Mouse (Mus musculus): ENCODE results near the gene Mapk8ip1. TPM values are rescaled to one million over a fixed set of nuclear protein-coding genes. Genes with fewer than 3 reads are reported as not detected.

Mapk8ip1 gene
- polyA plus RNA-seq, 1 experiment from 2014 or later = 19.9 TPM

DNA sequence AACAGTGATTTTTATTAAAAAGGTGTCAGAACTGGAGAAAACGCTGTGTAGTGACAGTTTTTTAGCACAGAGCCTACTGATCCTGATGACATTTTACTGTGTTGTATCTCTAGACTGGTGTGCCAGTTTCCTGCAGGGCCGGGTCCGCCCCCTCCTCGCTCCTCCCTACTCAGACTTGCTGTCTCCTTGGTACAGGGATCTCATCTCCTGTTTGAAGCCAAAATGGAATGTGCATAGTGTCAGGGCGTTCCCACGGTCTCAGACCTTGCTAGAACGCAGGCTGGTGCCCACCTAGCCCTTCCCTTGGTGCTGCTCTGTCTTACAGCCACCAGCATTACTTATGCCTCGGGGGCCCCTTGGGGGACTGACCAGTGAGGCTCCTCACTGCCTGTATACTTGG, 39.3 kb downstream of the Mapk8ip1 start:
- 88% methylated on average over 8 of the region's 8 CpGs for WGBS
- H3K9ac ChIP-seq (ENCODE audit: low read length) = no peak overlapping the region
- no peaks in the 10 kb centered on the region for H3K9me3 ChIP-seq (ENCODE audit: control insufficient read depth, low read length)
- no peaks in the 10 kb centered on the region for H3K4me1 ChIP-seq (ENCODE audit: control insufficient read depth, insufficient read depth, low read length)
- no peak for ATAC-seq (ENCODE audit: insufficient number of reproducible peaks, low FRiP score, low TSS enrichment, low read depth)
- no peak overlapping the region for H3K4me2 ChIP-seq (ENCODE audit: low read depth, severe bottlenecking)
- DNase-seq (ENCODE audit: low spot score) = no peak
- no peak overlapping the region for H3K27ac ChIP-seq (replicated peaks; ENCODE audit: low read depth, low read length)
- peaks cover 7% of the 10 kb centered on the region; the same call in 1 of the 2 replicates for H3K36me3 ChIP-seq (ENCODE audit: control insufficient read depth, insufficient read depth, low read length)
- H3K4me3 ChIP-seq (ENCODE audit: low read depth, low read length) = no peak overlapping the region
- no peaks in the 10 kb centered on the region for H3K27me3 ChIP-seq (ENCODE audit: control insufficient read depth, insufficient read depth, low read length)

DNA sequence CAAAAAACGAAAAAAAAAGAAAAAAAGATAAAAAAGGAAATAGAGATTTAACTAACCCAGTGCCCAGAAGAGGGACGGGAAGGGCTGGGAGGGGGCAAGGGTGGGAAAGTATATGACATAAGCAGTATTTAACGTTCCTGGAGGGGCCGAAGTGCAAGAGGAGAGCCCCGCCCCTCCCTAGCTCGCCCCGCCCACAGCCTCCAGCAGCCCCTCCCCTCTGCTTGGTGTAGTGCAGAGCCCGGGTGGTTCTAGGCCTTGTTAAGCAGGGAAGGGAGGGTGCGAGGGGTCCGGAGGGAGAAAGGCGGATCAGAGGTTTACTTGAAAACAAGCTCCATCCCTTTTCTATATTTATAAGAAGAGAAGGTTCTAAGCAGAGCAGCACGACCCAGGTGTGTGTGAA, 40.2 kb downstream of the Mapk8ip1 start:
- no peak overlapping the region for H3K4me3 ChIP-seq (ENCODE audit: low read depth, low read length)
- H3K9me3 ChIP-seq (ENCODE audit: control insufficient read depth, low read length) = no peaks in the 10 kb centered on the region
- ATAC-seq (ENCODE audit: insufficient number of reproducible peaks, low FRiP score, low TSS enrichment, low read depth) (peak; percentile 27; the same call in 1 of the 2 replicates), DNase-seq (ENCODE audit: low spot score) (no peak)
- WGBS = 25% methylated on average over 12 of the region's 12 CpGs
- no peaks in the 10 kb centered on the region for H3K4me1 ChIP-seq (ENCODE audit: control insufficient read depth, insufficient read depth, low read length)
- H3K27ac ChIP-seq (replicated peaks; ENCODE audit: low read depth, low read length) = no peak overlapping the region
- no peak overlapping the region for H3K4me2 ChIP-seq (ENCODE audit: low read depth, severe bottlenecking)
- H3K9ac ChIP-seq (ENCODE audit: low read length) = no peak overlapping the region
- peaks cover 7% of the 10 kb centered on the region; the same call in 1 of the 2 replicates for H3K36me3 ChIP-seq (ENCODE audit: control insufficient read depth, insufficient read depth, low read length)
- H3K27me3 ChIP-seq (ENCODE audit: control insufficient read depth, insufficient read depth, low read length) = no peaks in the 10 kb centered on the region

DNA sequence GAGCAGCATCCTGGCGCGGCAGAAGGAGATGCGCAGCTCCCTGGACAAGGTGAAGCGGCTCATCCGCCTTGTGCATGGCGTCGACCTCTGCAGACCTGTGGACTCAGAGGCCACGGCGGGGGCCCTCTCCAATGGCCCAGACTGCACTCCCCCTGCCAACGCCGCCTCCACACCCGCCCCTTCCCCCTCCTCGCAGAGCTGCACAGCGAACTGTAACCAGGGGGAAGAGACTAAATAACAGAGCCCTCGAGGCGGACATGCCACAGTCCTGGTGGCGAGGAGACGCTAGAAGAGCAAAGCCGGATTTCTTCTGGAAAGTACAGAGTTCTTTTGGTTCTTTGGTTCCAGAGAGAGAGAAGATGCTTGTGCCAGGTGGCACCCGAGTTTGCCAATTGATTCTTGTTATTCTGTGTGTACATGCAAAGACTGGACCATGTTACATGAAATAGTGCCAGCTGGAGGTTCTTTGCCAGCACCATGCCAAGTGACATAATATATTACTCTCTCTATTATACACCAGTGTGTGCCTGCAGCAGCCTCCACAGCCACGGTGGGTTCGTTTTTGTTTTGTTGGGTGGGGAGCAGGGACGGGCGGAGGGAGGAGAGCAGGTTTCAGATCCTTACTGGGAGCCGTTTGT, 40.8 kb downstream of the Mapk8ip1 start:
- Histone ChIP-seq H3K36me3 (ENCODE audit: control insufficient read depth, insufficient read depth, low read length) (peaks cover 7% of the 10 kb centered on the region; the same call in 1 of the 2 replicates), H3K9me3 (ENCODE audit: control insufficient read depth, low read length) (no peaks in the 10 kb centered on the region), H3K27ac (replicated peaks; ENCODE audit: low read depth, low read length) (no peak overlapping the region), H3K4me3 (ENCODE audit: low read depth, low read length) (no peak overlapping the region), H3K9ac (ENCODE audit: low read length) (no peak overlapping the region), H3K4me2 (ENCODE audit: low read depth, severe bottlenecking) (no peak overlapping the region), H3K27me3 (ENCODE audit: control insufficient read depth, insufficient read depth, low read length) (no peaks in the 10 kb centered on the region), H3K4me1 (ENCODE audit: control insufficient read depth, insufficient read depth, low read length) (no peaks in the 10 kb centered on the region)
- DNase-seq (ENCODE audit: low spot score) (no peak), ATAC-seq (ENCODE audit: insufficient number of reproducible peaks, low FRiP score, low TSS enrichment, low read depth) (no peak)
- 78% methylated on average over 25 of the region's 25 CpGs for WGBS

DNA sequence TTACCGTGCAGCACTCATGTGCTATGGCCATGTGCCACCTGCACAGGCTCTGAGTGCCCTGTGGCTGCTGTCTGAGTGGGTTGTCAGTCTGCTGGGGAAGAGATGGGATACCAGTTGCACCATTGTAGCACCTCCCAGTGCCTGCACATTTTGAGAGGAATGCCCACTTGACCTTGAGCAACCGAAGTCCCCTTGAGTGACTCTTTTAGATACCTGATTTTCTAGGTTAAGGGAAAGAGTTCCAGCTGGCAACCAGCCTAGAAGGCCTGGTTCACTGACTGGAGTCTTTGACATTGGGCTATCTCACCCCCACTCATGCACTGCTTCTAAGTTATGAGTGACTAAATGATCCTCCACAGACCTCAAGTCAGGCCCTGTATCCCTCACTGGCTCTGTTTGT, 41.8 kb downstream of the Mapk8ip1 start:
- Histone ChIP-seq H3K4me3 (ENCODE audit: low read depth, low read length) (no peak overlapping the region), H3K9me3 (ENCODE audit: control insufficient read depth, low read length) (no peaks in the 10 kb centered on the region), H3K4me2 (ENCODE audit: low read depth, severe bottlenecking) (no peak overlapping the region), H3K36me3 (ENCODE audit: control insufficient read depth, insufficient read depth, low read length) (peaks cover 5% of the 10 kb centered on the region; the same call in 1 of the 2 replicates), H3K27ac (replicated peaks; ENCODE audit: low read depth, low read length) (no peak overlapping the region), H3K27me3 (ENCODE audit: control insufficient read depth, insufficient read depth, low read length) (no peaks in the 10 kb centered on the region), H3K9ac (ENCODE audit: low read length) (no peak overlapping the region), H3K4me1 (ENCODE audit: control insufficient read depth, insufficient read depth, low read length) (no peaks in the 10 kb centered on the region)
- 92% methylated on average over 2 of the region's 2 CpGs for WGBS
- DNase-seq (ENCODE audit: low spot score) (no peak), ATAC-seq (ENCODE audit: insufficient number of reproducible peaks, low FRiP score, low TSS enrichment, low read depth) (no peak)

DNA sequence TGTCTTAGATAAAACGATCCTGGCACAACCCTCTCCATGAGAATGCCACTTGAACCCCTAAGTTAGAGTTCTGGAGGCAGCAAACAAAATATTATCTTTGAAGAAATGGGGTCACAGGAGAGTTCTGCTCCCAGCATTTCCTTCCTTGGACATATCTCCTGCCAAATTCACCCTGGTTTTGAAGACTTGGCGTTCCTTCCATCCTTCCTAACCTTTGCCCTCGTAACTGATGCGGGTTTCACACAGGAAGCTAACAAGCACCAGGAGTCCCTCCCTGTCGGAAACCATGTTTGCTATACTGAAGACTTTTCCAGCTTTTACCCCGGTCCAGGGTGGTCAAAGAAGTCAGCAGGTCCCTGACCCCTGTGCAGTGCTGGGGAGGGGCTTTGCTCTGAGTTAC, 46.8 kb downstream of the Mapk8ip1 start:
- ATAC-seq (ENCODE audit: insufficient number of reproducible peaks, low FRiP score, low TSS enrichment, low read depth) (no peak), DNase-seq (ENCODE audit: low spot score) (no peak)
- no peaks in the 10 kb centered on the region for H3K27me3 ChIP-seq (ENCODE audit: control insufficient read depth, insufficient read depth, low read length)
- H3K4me2 ChIP-seq (ENCODE audit: low read depth, severe bottlenecking) = no peak overlapping the region
- no peak overlapping the region for H3K9ac ChIP-seq (ENCODE audit: low read length)
- H3K4me1 ChIP-seq (ENCODE audit: control insufficient read depth, insufficient read depth, low read length) = no peaks in the 10 kb centered on the region
- WGBS = 46% methylated on average over 6 of the region's 6 CpGs
- H3K36me3 ChIP-seq (ENCODE audit: control insufficient read depth, insufficient read depth, low read length) = peaks cover 2% of the 10 kb centered on the region; the same call in 1 of the 2 replicates
- no peak overlapping the region for H3K4me3 ChIP-seq (ENCODE audit: low read depth, low read length)
- H3K27ac ChIP-seq (replicated peaks; ENCODE audit: low read depth, low read length) = no peak overlapping the region
- no peaks in the 10 kb centered on the region for H3K9me3 ChIP-seq (ENCODE audit: control insufficient read depth, low read length)

DNA sequence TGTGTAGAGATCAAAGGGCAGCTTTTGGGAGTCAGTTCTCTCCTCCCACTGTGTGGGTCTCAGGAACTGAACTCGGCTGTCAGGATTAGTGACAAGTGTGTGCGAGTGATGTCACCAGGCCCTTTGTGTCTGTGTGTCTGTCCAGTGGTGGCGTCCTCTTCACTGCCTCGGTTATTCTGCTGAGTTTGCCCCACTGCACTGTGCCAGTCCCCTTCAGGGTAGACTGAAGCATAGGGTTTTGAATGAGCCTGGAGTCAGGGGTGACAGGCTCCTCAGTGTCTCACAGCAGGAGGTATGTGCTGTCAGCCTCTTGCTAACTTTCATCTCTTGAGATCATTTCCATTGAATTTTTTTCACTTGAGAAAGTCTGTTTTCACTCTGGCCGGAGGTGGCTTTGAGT, 47.7 kb downstream of the Mapk8ip1 start:
- H3K36me3 ChIP-seq (ENCODE audit: control insufficient read depth, insufficient read depth, low read length) = peaks cover 4% of the 10 kb centered on the region; the same call in 1 of the 2 replicates
- H3K4me2 ChIP-seq (ENCODE audit: low read depth, severe bottlenecking) = no peak overlapping the region
- no peaks in the 10 kb centered on the region for H3K9me3 ChIP-seq (ENCODE audit: control insufficient read depth, low read length)
- H3K4me1 ChIP-seq (ENCODE audit: control insufficient read depth, insufficient read depth, low read length) = no peaks in the 10 kb centered on the region
- no peaks in the 10 kb centered on the region for H3K27me3 ChIP-seq (ENCODE audit: control insufficient read depth, insufficient read depth, low read length)
- no peak overlapping the region for H3K27ac ChIP-seq (replicated peaks; ENCODE audit: low read depth, low read length)
- DNase-seq (ENCODE audit: low spot score) (no peak), ATAC-seq (ENCODE audit: insufficient number of reproducible peaks, low FRiP score, low TSS enrichment, low read depth) (no peak)
- no peak overlapping the region for H3K9ac ChIP-seq (ENCODE audit: low read length)
- WGBS = 59% methylated on average over 5 of the region's 5 CpGs
- H3K4me3 ChIP-seq (ENCODE audit: low read depth, low read length) = no peak overlapping the region

DNA sequence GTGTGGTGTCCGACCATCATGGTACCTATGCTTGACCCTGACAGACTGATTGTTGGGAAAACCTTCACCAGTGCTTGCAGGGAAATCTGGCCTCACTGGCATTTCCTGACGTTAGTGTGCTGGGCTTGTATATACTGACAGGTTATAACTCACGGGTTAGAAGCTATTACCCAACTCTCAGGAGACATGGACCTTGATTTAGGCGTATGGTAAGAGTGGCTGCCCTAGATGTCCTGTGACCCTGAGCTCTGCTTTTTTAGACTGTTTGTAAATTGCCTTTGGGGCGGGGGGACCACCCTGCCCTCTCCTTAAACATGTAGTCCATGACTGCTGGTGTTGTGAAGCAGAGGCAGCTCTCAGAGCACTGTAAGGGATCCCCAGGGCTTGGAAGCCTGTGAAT, 50.4 kb downstream of the Mapk8ip1 start:
- no peak overlapping the region for H3K9ac ChIP-seq (ENCODE audit: low read length)
- H3K4me2 ChIP-seq (ENCODE audit: low read depth, severe bottlenecking) = no peak overlapping the region
- 0 out of 2 replicates have a peak, but pooled peaks cover 6% of the 10 kb centered on the region for H3K36me3 ChIP-seq (ENCODE audit: control insufficient read depth, insufficient read depth, low read length)
- no peaks in the 10 kb centered on the region for H3K27me3 ChIP-seq (ENCODE audit: control insufficient read depth, insufficient read depth, low read length)
- H3K9me3 ChIP-seq (ENCODE audit: control insufficient read depth, low read length) = no peaks in the 10 kb centered on the region
- WGBS = 37% methylated on average over 5 of the region's 5 CpGs
- no peak overlapping the region for H3K4me3 ChIP-seq (ENCODE audit: low read depth, low read length)
- DNase-seq (ENCODE audit: low spot score) (no peak), ATAC-seq (ENCODE audit: insufficient number of reproducible peaks, low FRiP score, low TSS enrichment, low read depth) (no peak)
- no peak overlapping the region for H3K27ac ChIP-seq (replicated peaks; ENCODE audit: low read depth, low read length)
- no peaks in the 10 kb centered on the region for H3K4me1 ChIP-seq (ENCODE audit: control insufficient read depth, insufficient read depth, low read length)

DNA sequence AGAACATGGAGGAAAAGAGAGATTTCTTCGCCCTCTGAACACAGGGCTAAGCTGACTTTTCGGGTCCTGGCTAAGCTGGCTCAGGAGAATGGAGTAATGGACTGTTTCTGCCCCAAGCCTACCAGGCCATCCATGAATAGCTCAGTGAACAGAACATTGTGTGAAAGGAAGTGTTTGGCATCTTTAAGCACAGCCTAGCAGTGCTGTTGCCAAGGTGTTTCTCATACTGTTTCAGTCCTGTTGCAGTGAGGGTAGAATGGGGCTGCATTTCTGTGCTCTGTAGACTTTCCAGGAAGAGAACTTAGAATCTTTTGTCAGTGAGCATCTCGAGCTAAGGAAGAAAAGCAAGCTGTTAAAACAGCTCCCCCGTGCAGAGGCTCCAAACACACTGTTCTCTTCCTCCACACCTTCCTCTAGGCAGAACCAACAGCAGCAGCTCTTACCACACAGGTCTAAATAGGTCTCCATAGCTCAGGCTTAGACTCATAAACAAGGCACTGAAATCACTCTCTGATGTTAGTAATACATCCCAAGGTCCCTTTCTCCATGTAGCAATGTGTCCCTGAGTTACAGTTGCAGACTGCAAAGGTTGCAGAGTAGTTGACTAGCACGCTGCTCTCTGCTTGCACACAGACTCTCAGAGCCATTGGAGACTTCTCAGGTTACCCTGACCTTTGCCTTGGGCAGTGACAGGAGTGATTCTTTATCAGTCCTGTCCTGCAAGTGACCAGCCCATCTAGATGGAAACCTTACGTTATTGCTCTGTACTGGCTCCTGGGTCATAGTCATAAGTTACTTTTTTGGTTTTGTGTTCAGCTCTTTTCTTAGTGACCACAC, 51.3 kb downstream of the Mapk8ip1 start:
- no peak overlapping the region for H3K27ac ChIP-seq (replicated peaks; ENCODE audit: low read depth, low read length)
- DNase-seq (ENCODE audit: low spot score) (no peak), ATAC-seq (ENCODE audit: insufficient number of reproducible peaks, low FRiP score, low TSS enrichment, low read depth) (no peak)
- 43% methylated on average over 6 of the region's 6 CpGs for WGBS
- H3K27me3 ChIP-seq (ENCODE audit: control insufficient read depth, insufficient read depth, low read length) = no peaks in the 10 kb centered on the region
- no peaks in the 10 kb centered on the region for H3K9me3 ChIP-seq (ENCODE audit: control insufficient read depth, low read length)
- no peak overlapping the region for H3K4me2 ChIP-seq (ENCODE audit: low read depth, severe bottlenecking)
- no peak overlapping the region for H3K9ac ChIP-seq (ENCODE audit: low read length)
- 0 out of 2 replicates have a peak, but pooled peaks cover 8% of the 10 kb centered on the region for H3K36me3 ChIP-seq (ENCODE audit: control insufficient read depth, insufficient read depth, low read length)
- H3K4me3 ChIP-seq (ENCODE audit: low read depth, low read length) = no peak overlapping the region
- no peaks in the 10 kb centered on the region for H3K4me1 ChIP-seq (ENCODE audit: control insufficient read depth, insufficient read depth, low read length)

Measured in limb, embryonic 11.5 days (tissue).